In the genomic region with DNA sequence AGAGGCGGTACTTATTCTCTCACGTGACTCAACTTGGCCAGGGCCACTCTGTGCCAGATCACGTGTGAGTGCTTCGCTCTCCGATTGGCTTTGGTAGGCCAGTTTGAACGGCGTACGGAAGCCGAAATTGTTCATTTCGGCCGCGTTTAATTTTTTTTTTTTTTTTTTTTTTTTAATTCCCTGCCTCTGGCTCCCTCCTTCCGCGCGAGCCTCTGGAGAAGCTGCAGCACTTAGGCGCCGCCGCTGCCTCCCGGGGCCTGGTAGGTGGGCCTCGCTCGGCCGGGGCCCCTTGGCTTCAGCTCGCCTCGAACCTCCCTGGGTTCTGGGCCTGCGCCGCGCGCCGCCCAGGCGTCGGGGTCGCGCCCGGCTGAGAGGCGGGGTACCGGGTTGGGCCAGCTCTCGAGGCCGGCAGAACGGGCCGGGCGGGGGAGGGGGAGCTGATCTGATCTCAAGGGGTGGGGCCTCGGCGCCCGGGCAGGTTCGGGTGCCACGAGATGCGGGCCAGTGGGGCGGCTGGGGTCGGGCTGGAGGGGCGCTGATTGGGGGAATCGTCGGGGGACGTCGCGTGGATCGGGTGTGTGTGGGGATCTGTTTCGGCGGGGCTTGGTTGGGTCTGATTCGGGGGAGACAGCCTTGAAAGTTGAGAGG, we compare ENCODE assay signal across 8 mouse cellular contexts. TPM values are rescaled to one million over a fixed set of nuclear protein-coding genes. Genes with fewer than 3 reads are reported as not detected.
A peak's percentile ranks its signal among the peaks of the same experiment; 100 is the strongest.
DNase-seq lines count a peak whose midpoint lies in the region; ATAC-seq and TF ChIP-seq lines count a peak whose summit lies in the region.

TSS of gene Tnpo2 (plus strand) at position 198 of the 648 bp plus-strand sequence.

- peak; percentile 85 for ATAC-seq in activated CD4-positive, CD25-positive, alpha-beta regulatory T cell, adult 4 months

- TF ChIP-seq POLR2A in cortical plate, adult 2 months (IDR thresholded peaks at IDR 0.05; ENCODE audit: extremely low read depth, insufficient read depth, low read length): peak; percentile 54; the same call in 1 of the 2 replicates

- H3K27ac ChIP-seq in cortical plate, adult 2 months (ENCODE audit: insufficient read depth, low read length): peak within 1 kb of the TSS; percentile 90

- no peak for TF ChIP-seq CTCF in cortical plate, adult 2 months (IDR thresholded peaks at IDR 0.05; ENCODE audit: extremely low read depth, insufficient read depth, low read length)

- H3K27me3 ChIP-seq in megakaryocyte, embryonic 14.5 days (replicated peaks): no peaks in the 10 kb centered on the region

- peak within 1 kb of the TSS; percentile 68 for H3K4me3 ChIP-seq in cortical plate, adult 2 months (ENCODE audit: insufficient read depth, low read length)
- peak within 1 kb of the TSS; percentile 96 for H3K4me3 ChIP-seq in megakaryocyte, embryonic 14.5 days (replicated peaks)

- H3K36me3 ChIP-seq in megakaryocyte, embryonic 14.5 days (replicated peaks; ENCODE audit: low read length): peaks cover 44% of the 10 kb centered on the region

- H3K4me1 ChIP-seq in cortical plate, adult 2 months (ENCODE audit: control insufficient read depth, insufficient read depth, low read length): no peaks in the 10 kb centered on the region; the same call in 1 of the 2 replicates
- H3K4me1 ChIP-seq in megakaryocyte, embryonic 14.5 days: peaks cover 63% of the 10 kb centered on the region

- no peaks in the 10 kb centered on the region for H3K9me3 ChIP-seq in megakaryocyte, embryonic 14.5 days

- DNase-seq in gastrocnemius, adult 8-10 months (ENCODE audit: low spot score in 2 of 2): peak; percentile 88 to 90
- peak; percentile 89 for DNase-seq in hindlimb bud, embryonic 11.5 days (ENCODE audit: extremely low spot score, low read depth, low spot score)
- DNase-seq in left cerebral cortex, adult 8-10 months (ENCODE audit: low spot score in 2 of 2): peak; percentile 72 to 95
- DNase-seq in right cerebral cortex, postnatal 10 days (ENCODE audit: low spot score in 2 of 2): peak; percentile 96 to 98
- peak; percentile 85 for DNase-seq in urinary bladder, postnatal 25 days (ENCODE audit: low spot score)

RNA-seq across cellular contexts. Expression of gene Tnpo2, which starts in this region (rescaled TPM):
- 10 to 100 TPM in 1 of 2 experiments, 1 to 10 TPM in 1; 9.2 to 19.4 TPM for polyA plus RNA-seq in activated CD4-positive, CD25-positive, alpha-beta regulatory T cell, adult 4 months (2017; shearing (Covaris generic))
- polyA plus RNA-seq in cortical plate, adult 2 months (2012; rRNA removed): 110 and 112 TPM in 2 replicates
- total RNA-seq in gastrocnemius, adult 8-10 months (2022): 10 to 100 TPM; 28.3 to 38.4 (median 32.6) TPM
- 100 to 1,000 TPM; 134 to 186 (median 156) TPM for total RNA-seq in left cerebral cortex, adult 8-10 months (2022)
- 5.1 and 5.3 TPM in 2 replicates for polyA plus RNA-seq in megakaryocyte, embryonic 14.5 days (2012; ENCODE audit: insufficient read depth, low replicate concordance)

Comparison
In these comparisons a context has a peak if more than half of its experiments do, and no peak if none do; other contexts are left out.
1. Peak in every context shown above with its lines: DNase-seq, ATAC-seq, H3K4me3 ChIP-seq and H3K27ac ChIP-seq.